Mouse (Mus musculus): ENCODE measurements around the gene Nr4a1. TPM values are rescaled to one million over a fixed set of nuclear protein-coding genes. Genes with fewer than 3 reads are reported as not detected.
A peak's percentile ranks its signal among the peaks of the same experiment; 100 is the strongest.

Nr4a1 gene
- 100 to 1,000 TPM in 2 of 4 experiments, 10 to 100 TPM in 2; 42.9 to 895 (median 124) TPM for total RNA-seq (2022)

- DNase-seq, result peak; percentile 86
These were observed at the start of gene Nr4a1 for GRCm38 (mm10) chr15:101253886-101254795. Gene Nr4a1, plus strand, starts transcription at chr15:101254269.

GRCm38 (mm10) chr15:101204781-101205180 is 49.3 kb upstream of the Nr4a1 start:
- no peak for DNase-seq

- DNase-seq, result no peak
These were observed 43.8 kb upstream of the Nr4a1 start for GRCm38 (mm10) chr15:101210228-101210627.

GRCm38 (mm10) chr15:101210998-101211613 is 43.0 kb upstream of the Nr4a1 start:
- no peak for DNase-seq

GRCm38 (mm10) chr15:101212435-101212834 is 41.6 kb upstream of the Nr4a1 start:
- no peak for DNase-seq

GRCm38 (mm10) chr15:101215136-101215535 is 38.9 kb upstream of the Nr4a1 start:
- no peak for DNase-seq

- DNase-seq, result no peak
These were observed 38.0 kb upstream of the Nr4a1 start for GRCm38 (mm10) chr15:101216036-101216435.

- DNase-seq, result no peak
These were observed 33.2 kb upstream of the Nr4a1 start for GRCm38 (mm10) chr15:101220905-101221297.

GRCm38 (mm10) chr15:101221298-101222104 is 32.6 kb upstream of the Nr4a1 start:
- peak; percentile 83 for DNase-seq

GRCm38 (mm10) chr15:101222897-101223482 is 31.1 kb upstream of the Nr4a1 start:
- no peak for DNase-seq

GRCm38 (mm10) chr15:101223596-101223995 is 30.5 kb upstream of the Nr4a1 start:
- DNase-seq, result no peak

GRCm38 (mm10) chr15:101224006-101224906 is 29.8 kb upstream of the Nr4a1 start, which contains the start of gene Grasp:
Gene Grasp, plus strand, starts transcription at chr15:101224188.
- peak; percentile 90 for DNase-seq

- DNase-seq, result no peak
These were observed 29.1 kb upstream of the Nr4a1 start for GRCm38 (mm10) chr15:101224977-101225376.

GRCm38 (mm10) chr15:101227971-101228370 is 26.1 kb upstream of the Nr4a1 start:
- no peak for DNase-seq

GRCm38 (mm10) chr15:101228866-101229590 is 25.0 kb upstream of the Nr4a1 start:
- DNase-seq, result peak; percentile 79

GRCm38 (mm10) chr15:101230503-101230902 is 23.6 kb upstream of the Nr4a1 start:
- no peak for DNase-seq

- DNase-seq, result no peak
These were observed 22.9 kb upstream of the Nr4a1 start for GRCm38 (mm10) chr15:101230995-101231647.

GRCm38 (mm10) chr15:101231648-101232180 is 22.4 kb upstream of the Nr4a1 start:
- no peak for DNase-seq

GRCm38 (mm10) chr15:101232607-101233006 is 21.5 kb upstream of the Nr4a1 start:
- DNase-seq, result no peak

GRCm38 (mm10) chr15:101233183-101233582 is 20.9 kb upstream of the Nr4a1 start:
- no peak for DNase-seq

All from adrenal gland, adult 8-10 months (tissue).